Mouse (Mus musculus) MEL (cell line): ENCODE measurements around the gene Gm49358. TPM values are rescaled to one million over a fixed set of nuclear protein-coding genes. Genes with fewer than 3 reads are reported as not detected.

Experiments used
- DNase-seq: peaks from one replicate; pipeline ENCODE4 v3.0.0; 2011; ENCODE audit warnings: low read depth, low spot score
- H3K27ac ChIP-seq: 2 replicates; pipeline ENCODE4 v1.5.1; 2012; ENCODE audit warnings: low read depth, mild to moderate bottlenecking, control low read depth, low read length, moderate library complexity; ENCODE audit not compliant: control insufficient read depth
- H3K27me3 ChIP-seq, 2 experiments: fragments of 150-350 bp in 1 of 2; sonication (generic) in 1 of 2; 2 replicates each; pipeline ENCODE4 v1.6.1; 2012; ENCODE audit warnings: low read length in 2 of 2, mild to moderate bottlenecking in 2 of 2, improper control_type of control experiment in 1 of 2, moderate library complexity in 1 of 2; ENCODE audit not compliant: insufficient read depth in 2 of 2, control insufficient read depth in 1 of 2
- H3K36me3 ChIP-seq, 2 experiments: 2 replicates each; pipeline ENCODE4 v1.6.1; 2012 to 2014; ENCODE audit warnings: low read length in 2 of 2, improper control_type of control experiment in 1 of 2, inconsistent platforms in 1 of 2, mild to moderate bottlenecking in 1 of 2; ENCODE audit not compliant: insufficient read depth in 2 of 2, control insufficient read depth in 1 of 2
- H3K4me1 ChIP-seq, 2 experiments: fragments of 150-350 bp in 1 of 2; sonication (generic) in 1 of 2; 2 replicates each; pipeline ENCODE4 v1.6.1; 2012; ENCODE audit warnings: low read length in 2 of 2, improper control_type of control experiment in 1 of 2, mild to moderate bottlenecking in 1 of 2; ENCODE audit not compliant: insufficient read depth in 2 of 2, control insufficient read depth in 1 of 2
- H3K4me3 ChIP-seq, 2 experiments: fragments of 150-350 bp in 1 of 2; sonication (generic) in 1 of 2; 2 replicates each; pipeline ENCODE4 v1.5.1; 2012; ENCODE audit warnings: low read depth in 2 of 2, low read length in 2 of 2, mild to moderate bottlenecking in 2 of 2, moderate library complexity in 2 of 2, control low read depth in 1 of 2, improper control_type of control experiment in 1 of 2; ENCODE audit not compliant: control insufficient read depth in 1 of 2, insufficient read depth in 1 of 2
- H3K79me2 ChIP-seq: 2 replicates; pipeline ENCODE4 v1.6.1; 2012; ENCODE audit warnings: mild to moderate bottlenecking, low read length, moderate library complexity; ENCODE audit not compliant: control insufficient read depth, poor library complexity, insufficient read depth
- H3K9ac ChIP-seq: 2 replicates; pipeline ENCODE4 v1.6.1; 2012; ENCODE audit warnings: low read depth, mild to moderate bottlenecking, control low read depth, low read length, moderate library complexity; ENCODE audit not compliant: control insufficient read depth, poor library complexity, severe bottlenecking
- H3K9me3 ChIP-seq: fragments of 150-350 bp; sonication (generic); replicated peaks from 2 replicates; pipeline ENCODE4 v1.6.1; 2012; ENCODE audit warnings: mild to moderate bottlenecking, low read length, improper control_type of control experiment, moderate library complexity; ENCODE audit not compliant: insufficient read depth
- CHD2 ChIP-seq: IDR thresholded peaks from 2 replicates; pipeline ENCODE4 v1.6.1; 2011; ENCODE audit warnings: low read length, improper control_type of control experiment
- EP300 ChIP-seq, 2 experiments: IDR thresholded peaks; 2 replicates each; pipeline ENCODE4 v1.6.1; 2011; ENCODE audit warnings: improper control_type of control experiment in 2 of 2, low read length in 2 of 2, low read depth in 1 of 2, mild to moderate bottlenecking in 1 of 2
- GABPA ChIP-seq: IDR thresholded peaks from 2 replicates; pipeline ENCODE4 v1.6.1; 2012; ENCODE audit warnings: low read depth, mild to moderate bottlenecking, inconsistent platforms, low read length, improper control_type of control experiment, moderate library complexity
- GATA1 ChIP-seq: IDR thresholded peaks from 2 replicates; pipeline ENCODE4 v1.6.1; 2011; ENCODE audit warnings: low read depth, low read length, improper control_type of control experiment
- HCFC1 ChIP-seq: IDR thresholded peaks from 2 replicates; pipeline ENCODE4 v1.6.1; 2012; ENCODE audit warnings: low read depth, mild to moderate bottlenecking, inconsistent platforms, low read length, improper control_type of control experiment, moderate library complexity
- JUND ChIP-seq: IDR thresholded peaks from 2 replicates; pipeline ENCODE4 v1.6.1; 2011; ENCODE audit warnings: low read depth, mild to moderate bottlenecking, improper control_type of control experiment, low read length
- KAT2A ChIP-seq: conservative IDR thresholded peaks from 2 replicates; pipeline ENCODE4 v1.6.1; 2012; ENCODE audit warnings: low read depth, low read length, improper control_type of control experiment, inconsistent platforms
- MAFK ChIP-seq: IDR thresholded peaks from 2 replicates; pipeline ENCODE4 v1.6.1; 2011; ENCODE audit warnings: low read depth, mild to moderate bottlenecking, low read length, improper control_type of control experiment, borderline replicate concordance
- MAZ ChIP-seq: IDR thresholded peaks from 2 replicates; pipeline ENCODE4 v1.6.1; 2012; ENCODE audit warnings: low read depth, mild to moderate bottlenecking, inconsistent platforms, low read length, improper control_type of control experiment
- MEF2A ChIP-seq: IDR thresholded peaks from 2 replicates; pipeline ENCODE4 v1.6.1; 2014; ENCODE audit warnings: low read depth, mild to moderate bottlenecking, inconsistent platforms, low read length, improper control_type of control experiment; ENCODE audit not compliant: poor library complexity, insufficient replicate concordance, severe bottlenecking; ENCODE audit errors: extremely low read depth
- MXI1 ChIP-seq: IDR thresholded peaks from 2 replicates; pipeline ENCODE4 v1.6.1; 2011; ENCODE audit warnings: mild to moderate bottlenecking, low read depth, low read length, improper control_type of control experiment
- MYB ChIP-seq: IDR thresholded peaks from 2 replicates; pipeline ENCODE4 v1.6.1; 2011; ENCODE audit warnings: mild to moderate bottlenecking, low read depth, low read length, improper control_type of control experiment
- MYC ChIP-seq: IDR thresholded peaks from 2 replicates; pipeline ENCODE4 v1.6.1; 2011; ENCODE audit warnings: low read depth, mild to moderate bottlenecking, low read length, improper control_type of control experiment, moderate library complexity
- NELFE ChIP-seq: IDR thresholded peaks from 2 replicates; pipeline ENCODE4 v1.6.1; 2011; ENCODE audit warnings: low read depth, low read length, improper control_type of control experiment
- POLR2AphosphoS5 ChIP-seq: IDR thresholded peaks from 2 replicates; pipeline ENCODE4 v1.6.1; 2012; ENCODE audit warnings: low read depth, borderline replicate concordance, mild to moderate bottlenecking, inconsistent platforms, low read length, moderate library complexity, mixed read lengths
- SIN3A ChIP-seq: IDR thresholded peaks from 2 replicates; pipeline ENCODE4 v1.6.1; 2012; ENCODE audit warnings: low read length, improper control_type of control experiment, inconsistent platforms
- SMC3 ChIP-seq: IDR thresholded peaks from 2 replicates; pipeline ENCODE4 v1.6.1; 2011; ENCODE audit warnings: low read depth, low read length, improper control_type of control experiment
- USF1 ChIP-seq: IDR thresholded peaks from 2 replicates; pipeline ENCODE4 v1.6.1; 2014; ENCODE audit warnings: low read depth, mild to moderate bottlenecking, inconsistent platforms, low read length, improper control_type of control experiment, moderate library complexity
- USF2 ChIP-seq, 2 experiments: IDR thresholded peaks; 2 replicates each; pipeline ENCODE4 v1.6.1; 2011 to 2012; ENCODE audit warnings: improper control_type of control experiment in 2 of 2, low read length in 2 of 2, borderline replicate concordance in 1 of 2, inconsistent platforms in 1 of 2, low read depth in 1 of 2, mild to moderate bottlenecking in 1 of 2; ENCODE audit not compliant: insufficient read depth in 1 of 2
- ZC3H11A ChIP-seq: IDR thresholded peaks from 2 replicates; pipeline ENCODE4 v1.6.1; 2012; ENCODE audit warnings: low read depth, mild to moderate bottlenecking, inconsistent platforms, low read length, improper control_type of control experiment
- polyA plus RNA-seq, 2 experiments: library from polyadenylated mRNA; stranded (reverse) in 1 of 2; unstranded in 1 of 2; fragments of >175 nt in 1 of 2; fragments of >200 nt in 1 of 2; gene quantifications; 2 replicates each; pipeline versions ENCODE4 v1.2.1 to v1.2.4; 2012; ENCODE audit warnings: low replicate concordance in 2 of 2, low read depth in 1 of 2; ENCODE audit not compliant: insufficient read length in 2 of 2, insufficient read depth in 1 of 2, missing spikeins in 1 of 2
- total RNA-seq: library from RNA; depleted of rRNA; stranded (reverse); fragments of 300-350 nt; gene quantifications from 2 replicates; pipeline ENCODE4 v1.2.3, GENCODE M21; 2012

The Gm49358 gene
- total and polyA plus RNA-seq, 3 experiments, result 1.3 TPM; not detected in 2

- TF ChIP-seq USF1 (no peak), CHD2 (no peak), GABPA (no peak), SIN3A (no peak), GATA1 (no peak), USF2 (IDR thresholded peaks at IDR 0.05; ENCODE audit: borderline replicate concordance in 1 of 2, insufficient read depth in 1 of 2, low read depth in 1 of 2, low read length in 2 of 2) (no peak), MEF2A (no peak), MAFK (no peak), ZC3H11A (peak; percentile 80), MYC (no peak), SMC3 (peak; percentile 81), JUND (no peak), NELFE (no peak), MYB (no peak), EP300 (IDR thresholded peaks at IDR 0.05; ENCODE audit: low read depth in 1 of 2, low read length in 2 of 2) (no peak), HCFC1 (no peak), KAT2A (no peak), MAZ (no peak), POLR2AphosphoS5 (no peak)
These were observed 32.8 kb upstream of the Gm49358 start (continued) for GRCm38 (mm10) chr10:86730823-86731499.

- H3K36me3 ChIP-seq, result peaks cover 0 to 3% of the 10 kb centered on the region in 2 experiments; a peak in 1 of 4 replicates
- H3K79me2 ChIP-seq, result no peaks in the 10 kb centered on the region; the same call in 1 of the 2 replicates
- no peak for TF ChIP-seq MXI1
- TF ChIP-seq, all 39 proteins: peak for 0
- no peaks in the 10 kb centered on the region for H3K9me3 ChIP-seq
- no peak overlapping the region for H3K9ac ChIP-seq
- H3K27me3 ChIP-seq, result no peaks in the 10 kb centered on the region
- peaks cover 0 to 6% of the 10 kb centered on the region in 2 experiments; a peak in 2 of 4 replicates for H3K4me1 ChIP-seq
- H3K27ac ChIP-seq, result no peak overlapping the region
- H3K4me3 ChIP-seq, result no peak overlapping the region
- no peak for DNase-seq
These were observed 32.3 kb upstream of the Gm49358 start for GRCm38 (mm10) chr10:86731500-86731863.
